Mouse (Mus musculus) kidney, adult 2 months (tissue): Measurements from ENCODE around the gene Iqschfp. TPM values are rescaled to one million over a fixed set of nuclear protein-coding genes. Genes with fewer than 3 reads are reported as not detected.

ENCODE experiments used
- DNase-seq: peaks from one replicate; pipeline ENCODE4 v3.0.0; 2021
- H3K27ac ChIP-seq: fragments of 200-500 bp; 2 replicates; pipeline ENCODE4 v1.5.1; 2012; ENCODE audit warnings: low read depth, low read length, control low read depth, inconsistent platforms; ENCODE audit not compliant: insufficient read depth
- H3K27me3 ChIP-seq: fragments of 200-500 bp; replicated peaks from 2 replicates; pipeline ENCODE4 v1.6.1; 2012; ENCODE audit warnings: mild to moderate bottlenecking, moderate library complexity, low read length, inconsistent platforms; ENCODE audit not compliant: control insufficient read depth, insufficient read depth
- H3K36me3 ChIP-seq: fragments of 200-500 bp; 2 replicates; pipeline ENCODE4 v1.6.1; 2012; ENCODE audit warnings: mild to moderate bottlenecking, moderate library complexity, low read length, inconsistent platforms; ENCODE audit not compliant: control insufficient read depth, insufficient read depth
- H3K4me1 ChIP-seq: fragments of 200-500 bp; 2 replicates; pipeline ENCODE4 v1.6.1; 2011; ENCODE audit warnings: low read length; ENCODE audit not compliant: control insufficient read depth, insufficient read depth
- H3K4me3 ChIP-seq: fragments of 200-500 bp; 2 replicates; pipeline ENCODE4 v1.5.1; 2011; ENCODE audit warnings: mild to moderate bottlenecking, low read depth, low read length, control low read depth; ENCODE audit not compliant: insufficient read depth
- CTCF ChIP-seq: fragments of 200-500 bp; conservative IDR thresholded peaks from 2 replicates; pipeline ENCODE4 v1.5.1; 2011; ENCODE audit warnings: low read depth, mild to moderate bottlenecking, control low read depth, low read length, moderate library complexity, mixed read lengths; ENCODE audit not compliant: insufficient read depth, insufficient read length
- POLR2A ChIP-seq: fragments of 200-500 bp; IDR thresholded peaks from one replicate; pipeline ENCODE4 v1.6.1; 2011; ENCODE audit warnings: low read depth, low read length, control low read depth
- WGBS: fragments of 180-500 bp; shearing (Covaris S2); methylation state at CpG from one replicate; pipeline ENCODE4 v1.1.7; 2018; 5-methylcytosine and 5-hydroxymethylcytosine counted together
- polyA plus RNA-seq: library from polyadenylated mRNA; depleted of rRNA; stranded (reverse); fragments of >200 nt; gene quantifications from 2 replicates; pipeline ENCODE4 v1.2.3, GENCODE M21; 2012

Gene Iqschfp
- polyA plus RNA-seq, 1 experiment: not detected

GRCm38 (mm10) chr3:68421849-68422248 is 529.8 kb downstream of the Iqschfp start:
- Histone ChIP-seq H3K4me3 (no peak overlapping the region), H3K4me1 (no peaks in the 10 kb centered on the region), H3K36me3 (no peaks in the 10 kb centered on the region), H3K27me3 (no peaks in the 10 kb centered on the region), H3K27ac (no peak overlapping the region)
- whole genome bisulfite sequencing: 87% methylated on average over 2 of the region's 2 CpGs
- no peak for DNase-seq
- TF ChIP-seq CTCF: no peak
- no peak for TF ChIP-seq POLR2A

GRCm38 (mm10) chr3:68428081-68428480 is 536.0 kb downstream of the Iqschfp start:
- H3K27me3 ChIP-seq: no peaks in the 10 kb centered on the region
- WGBS: 92% methylated on average over 5 of the region's 5 CpGs

GRCm38 (mm10) chr3:68434435-68434834 is 542.4 kb downstream of the Iqschfp start:
- Histone ChIP-seq H3K36me3 (no peaks in the 10 kb centered on the region), H3K4me1 (no peaks in the 10 kb centered on the region), H3K27ac (no peak overlapping the region), H3K27me3 (no peaks in the 10 kb centered on the region), H3K4me3 (no peak overlapping the region)
- no peak for TF ChIP-seq POLR2A
- DNase-seq: no peak
- 45% methylated on average over 7 of the region's 7 CpGs for WGBS

More at GRCm38 (mm10) chr3:68428081-68428480, 536.0 kb downstream of the Iqschfp start:
- Histone ChIP-seq H3K4me3 (no peak overlapping the region), H3K36me3 (no peaks in the 10 kb centered on the region), H3K4me1 (no peaks in the 10 kb centered on the region), H3K27ac (no peak overlapping the region)
- no peak for DNase-seq
- TF ChIP-seq POLR2A: no peak
- no peak for TF ChIP-seq CTCF

GRCm38 (mm10) chr3:68434897-68435296 is 542.9 kb downstream of the Iqschfp start:
- H3K4me1 ChIP-seq: no peaks in the 10 kb centered on the region
- H3K4me3 ChIP-seq: no peak overlapping the region
- TF ChIP-seq CTCF: no peak
- no peak for TF ChIP-seq POLR2A
- 84% methylated on average over 2 of the region's 2 CpGs for WGBS
- no peak for DNase-seq
- H3K36me3 ChIP-seq: no peaks in the 10 kb centered on the region
- no peaks in the 10 kb centered on the region for H3K27me3 ChIP-seq
- no peak overlapping the region for H3K27ac ChIP-seq

GRCm38 (mm10) chr3:68448480-68448879 is 556.4 kb downstream of the Iqschfp start:
- Histone ChIP-seq H3K27ac (no peak overlapping the region), H3K4me3 (no peak overlapping the region), H3K36me3 (no peaks in the 10 kb centered on the region), H3K4me1 (no peaks in the 10 kb centered on the region), H3K27me3 (no peaks in the 10 kb centered on the region)
- WGBS: 77% methylated on average over 2 of the region's 2 CpGs
- TF ChIP-seq POLR2A (no peak), CTCF (no peak)
- no peak for DNase-seq

- no peak for DNase-seq
- Histone ChIP-seq H3K27me3 (no peaks in the 10 kb centered on the region), H3K27ac (no peak overlapping the region), H3K4me1 (no peaks in the 10 kb centered on the region), H3K4me3 (no peak overlapping the region), H3K36me3 (no peaks in the 10 kb centered on the region)
- TF ChIP-seq POLR2A (no peak), CTCF (no peak)
- WGBS: 100% methylated on average over 1 of the region's 1 CpGs
Observed at GRCm38 (mm10) chr3:68451634-68452033, 559.6 kb downstream of the Iqschfp start.

GRCm38 (mm10) chr3:68453266-68453665 is 561.2 kb downstream of the Iqschfp start:
- no peak for TF ChIP-seq POLR2A
- H3K27me3 ChIP-seq: no peaks in the 10 kb centered on the region
- H3K36me3 ChIP-seq: no peaks in the 10 kb centered on the region
- no peaks in the 10 kb centered on the region for H3K4me1 ChIP-seq
- H3K27ac ChIP-seq: no peak overlapping the region
- peak; percentile 36 for DNase-seq
- H3K4me3 ChIP-seq: no peak overlapping the region
- WGBS: 13% methylated on average over 5 of the region's 5 CpGs

- Histone ChIP-seq H3K4me1 (no peaks in the 10 kb centered on the region), H3K4me3 (no peak overlapping the region), H3K27ac (no peak overlapping the region), H3K27me3 (no peaks in the 10 kb centered on the region), H3K36me3 (no peaks in the 10 kb centered on the region)
- no peak for DNase-seq
- TF ChIP-seq POLR2A: no peak
- TF ChIP-seq CTCF: no peak
- 63% methylated on average over 10 of the region's 10 CpGs for WGBS
Observed at GRCm38 (mm10) chr3:68453719-68454455, 561.9 kb downstream of the Iqschfp start.
